Mouse (Mus musculus) Muller cell, postnatal 12 days (primary cell): ENCODE data around the gene Sez6.
A peak's percentile ranks its signal among the peaks of the same experiment; 100 is the strongest.

Experiments used
- DNase-seq: peaks from one replicate; pipeline ENCODE4 v3.0.0-alpha.2; 2015; ENCODE audit errors: inconsistent ontology term

Gene Sez6

GRCm38 (mm10) chr11:77930751-77931540 lies at the start of gene Sez6:
TSS of gene Sez6 (plus strand) at chr11:77930800.
- peak; percentile 88 for DNase-seq

GRCm38 (mm10) chr11:77884524-77885245 lies 45.9 kb upstream of the Sez6 start:
- no peak for DNase-seq

GRCm38 (mm10) chr11:77885246-77885575 lies 45.4 kb upstream of the Sez6 start:
- DNase-seq = no peak

- no peak for DNase-seq
Observed at GRCm38 (mm10) chr11:77887373-77887960, 43.1 kb upstream of the Sez6 start.

GRCm38 (mm10) chr11:77888846-77889245 lies 41.8 kb upstream of the Sez6 start:
- DNase-seq = no peak

- no peak for DNase-seq
Observed at GRCm38 (mm10) chr11:77889484-77889883, 41.1 kb upstream of the Sez6 start.

GRCm38 (mm10) chr11:77890648-77891258 lies 39.8 kb upstream of the Sez6 start:
- DNase-seq = no peak

GRCm38 (mm10) chr11:77892883-77893282 lies 37.7 kb upstream of the Sez6 start:
- no peak for DNase-seq

- no peak for DNase-seq
Observed at GRCm38 (mm10) chr11:77893283-77893682, 37.3 kb upstream of the Sez6 start.

GRCm38 (mm10) chr11:77893787-77894718 lies 36.5 kb upstream of the Sez6 start, which contains the start of gene Pipox:
TSS of gene Pipox (minus strand) at chr11:77894096.
- DNase-seq = peak; percentile 97

GRCm38 (mm10) chr11:77894967-77895366 lies 35.6 kb upstream of the Sez6 start:
- no peak for DNase-seq

GRCm38 (mm10) chr11:77896011-77896410 lies 34.6 kb upstream of the Sez6 start:
- no peak for DNase-seq

- DNase-seq = no peak
Observed at GRCm38 (mm10) chr11:77896480-77896819, 34.1 kb upstream of the Sez6 start.

- DNase-seq = peak; percentile 52
Observed at GRCm38 (mm10) chr11:77896820-77897805, 33.5 kb upstream of the Sez6 start.

GRCm38 (mm10) chr11:77900187-77900586 lies 30.4 kb upstream of the Sez6 start:
- no peak for DNase-seq

GRCm38 (mm10) chr11:77900696-77901095 lies 29.9 kb upstream of the Sez6 start:
- DNase-seq = no peak

GRCm38 (mm10) chr11:77901366-77901765 lies 29.2 kb upstream of the Sez6 start:
- no peak for DNase-seq

GRCm38 (mm10) chr11:77901775-77902355 lies 28.7 kb upstream of the Sez6 start:
- DNase-seq = no peak

GRCm38 (mm10) chr11:77903761-77904160 lies 26.8 kb upstream of the Sez6 start:
- DNase-seq = no peak

GRCm38 (mm10) chr11:77904707-77905106 lies 25.9 kb upstream of the Sez6 start:
- DNase-seq = no peak
